8 mouse cellular contexts compared by ENCODE assay signal in the genomic region with DNA sequence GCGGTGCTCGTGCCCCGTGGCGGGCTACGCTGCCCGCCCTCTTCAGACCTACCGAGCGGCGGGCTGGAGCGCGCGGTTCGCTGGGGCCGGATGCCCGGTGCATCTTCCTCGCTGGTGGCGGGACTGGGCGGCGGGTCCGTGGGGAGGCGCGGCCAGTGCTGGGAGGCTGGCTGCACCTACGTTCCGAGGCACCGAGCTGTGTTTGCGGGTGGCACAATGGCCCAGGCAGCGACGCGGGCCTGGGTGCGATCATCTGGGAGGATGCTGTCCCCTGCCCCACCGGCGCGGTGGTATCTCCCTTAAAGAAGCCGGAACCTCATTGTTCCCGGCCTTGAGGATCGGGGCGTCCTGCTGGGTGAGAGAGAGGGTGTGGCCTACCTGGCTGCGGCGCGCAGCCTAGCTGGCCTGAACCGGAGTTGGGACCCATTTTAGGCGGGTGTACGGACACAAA. TPM values are rescaled to one million over a fixed set of nuclear protein-coding genes. Genes with fewer than 3 reads are reported as not detected.
DNase-seq lines count a peak whose midpoint lies in the region; ATAC-seq lines count a peak whose summit lies in the region.

Gene Pdik1l, minus strand, starts transcription at position 321 of the 451 bp plus-strand sequence.

- peak; percentile 80 for ATAC-seq in intestine, embryonic 16.5 days
- peak; percentile 78 for ATAC-seq in midbrain, embryonic 11.5 days (ENCODE audit: low FRiP score)

- peak within 1 kb of the TSS; percentile 99 for H3K9ac ChIP-seq in intestine, embryonic 16.5 days (ENCODE audit: low read depth, low read length)
- H3K9ac ChIP-seq in midbrain, embryonic 11.5 days (ENCODE audit: low read length): peak within 1 kb of the TSS; percentile 100

- H3K4me3 ChIP-seq in intestine, embryonic 16.5 days (ENCODE audit: low read length): peak within 1 kb of the TSS; percentile 100
- peak within 1 kb of the TSS; percentile 98 for H3K4me3 ChIP-seq in midbrain, embryonic 11.5 days (ENCODE audit: low read depth, low read length)

- peaks cover 3% of the 10 kb centered on the region; the same call in 1 of the 2 replicates for H3K36me3 ChIP-seq in intestine, embryonic 16.5 days (ENCODE audit: control insufficient read depth, insufficient read depth, low read length)
- H3K36me3 ChIP-seq in midbrain, embryonic 11.5 days (ENCODE audit: control insufficient read depth, insufficient read depth, low read length): no peaks in the 10 kb centered on the region; the same call in 1 of the 2 replicates

- DNase-seq in right cerebral cortex, adult 18-20 months: peak; percentile 72
- DNase-seq in right cerebral cortex, postnatal 25 days: no peak
- peak; percentile 92 for DNase-seq in embryo, embryonic 10.5 days (ENCODE audit: low spot score)
- peak; percentile 64 for DNase-seq in gastrocnemius, postnatal 25 days
- DNase-seq in left cerebral cortex, postnatal 4 days: peak; percentile 85
- peak; percentile 98 for DNase-seq in midbrain, embryonic 11.5 days (ENCODE audit: low spot score, missing footprints)
- DNase-seq in spleen, adult 12 weeks (ENCODE audit: low spot score): peak; percentile 72

- WGBS in intestine, embryonic 16.5 days: under 1% methylated on average over 41 of the region's 43 CpGs
- WGBS in midbrain, embryonic 11.5 days: 1% methylated on average over 42 of the region's 43 CpGs

- peaks cover 20% of the 10 kb centered on the region for H3K4me1 ChIP-seq in intestine, embryonic 16.5 days (ENCODE audit: control insufficient read depth, insufficient read depth, low read length)
- peaks cover 15% of the 10 kb centered on the region for H3K4me1 ChIP-seq in midbrain, embryonic 11.5 days (ENCODE audit: control insufficient read depth, insufficient read depth, low read length)

- H3K27me3 ChIP-seq in intestine, embryonic 16.5 days (replicated peaks; ENCODE audit: control insufficient read depth, insufficient read depth, low read length): no peaks in the 10 kb centered on the region
- H3K27me3 ChIP-seq in midbrain, embryonic 11.5 days (ENCODE audit: control insufficient read depth, insufficient read depth, low read length): no peaks in the 10 kb centered on the region

- peak within 1 kb of the TSS; percentile 85 for H3K4me2 ChIP-seq in intestine, embryonic 16.5 days (ENCODE audit: low read depth, low read length)
- peak within 1 kb of the TSS; percentile 90 for H3K4me2 ChIP-seq in midbrain, embryonic 11.5 days

- no peaks in the 10 kb centered on the region for H3K9me3 ChIP-seq in intestine, embryonic 16.5 days (ENCODE audit: control insufficient read depth, low read length)
- no peaks in the 10 kb centered on the region for H3K9me3 ChIP-seq in midbrain, embryonic 11.5 days (ENCODE audit: control insufficient read depth, low read length)

- intact Hi-C loops in left cerebral cortex, postnatal 4 days (cut with DNase I): no loop called here

- H3K27ac ChIP-seq in intestine, embryonic 16.5 days (ENCODE audit: low read length): peak within 1 kb of the TSS; percentile 100
- H3K27ac ChIP-seq in midbrain, embryonic 11.5 days (ENCODE audit: low read depth, low read length): peak within 1 kb of the TSS; percentile 100

RNA-seq across cellular contexts. Expression of gene Pdik1l, which starts in this region (rescaled TPM):
- total RNA-seq in gastrocnemius, postnatal 25 days (2021): 1 to 10 TPM; 2.3 to 3.8 TPM
- 14.0 and 16.5 TPM in 2 replicates for polyA plus RNA-seq in intestine, embryonic 16.5 days (2015; fragmentation: Nextera tagmentation; extraction: Ambion mirVana)
- total RNA-seq in left cerebral cortex, postnatal 4 days (2021): 10 to 100 TPM; 36.9 to 39.7 TPM
- 24.5 and 28.8 TPM in 2 replicates for polyA plus RNA-seq in midbrain, embryonic 11.5 days (2014; fragmentation: Nextera tagmentation; extraction: Ambion mirVana)

Comparison
In these comparisons a context has a peak if more than half of its experiments do, and no peak if none do; other contexts are left out.
1. RNA of gene Pdik1l (total RNA-seq): 36.9 to 39.7 TPM in left cerebral cortex, postnatal 4 days; 2.3 to 3.8 TPM in gastrocnemius, postnatal 25 days; every median in the first group is over 4 times any median in the second.